In the genomic region with DNA sequence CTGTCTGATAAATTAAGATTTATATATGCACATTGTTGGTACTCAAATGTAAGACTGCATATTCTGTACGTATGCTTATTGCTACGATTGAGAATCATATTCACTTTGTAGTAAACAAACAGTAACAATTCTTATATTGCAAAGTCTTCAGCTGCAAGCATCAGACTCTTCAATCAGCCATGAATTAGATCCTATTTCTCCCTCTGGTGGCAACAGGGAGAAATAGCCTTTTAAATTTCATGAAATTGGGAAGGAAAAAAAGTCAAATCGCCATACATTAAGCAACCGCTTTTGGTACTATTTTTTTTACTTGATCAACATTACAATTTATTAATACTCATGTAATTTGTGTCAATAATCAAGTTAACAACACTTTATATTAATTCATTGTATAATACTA, we compare ENCODE assay signal across 21 mouse cellular contexts. TPM values are rescaled to one million over a fixed set of nuclear protein-coding genes. Genes with fewer than 3 reads are reported as not detected.
DNase-seq lines count a peak whose midpoint lies in the region; ATAC-seq and TF ChIP-seq lines count a peak whose summit lies in the region.
"Had no signal": no experiment of that assay in that cellular context is flagged by ENCODE, and none has a peak within 500 bp of the region (broad histone marks: within the 10 kb centered on the region; RNA-seq: fewer than 3 reads in every experiment).

No protein-coding gene starts in this region.

- ATAC-seq in heart, postnatal 0 days (ENCODE audit: insufficient read depth, low read depth): no peak
- no peak for ATAC-seq in lung, embryonic 14.5 days (ENCODE audit: insufficient read depth)

- intact Hi-C loops in heart, postnatal 36 days (cut with DNase I): loop anchor here (10.0 kb wide), 1 partner anchor 1663 kb away; no protein-coding TSS in a partner anchor

- TF ChIP-seq POLR2A in MEL (IDR thresholded peaks at IDR 0.05; ENCODE audit: control insufficient read depth in 1 of 2, insufficient read depth in 1 of 2, low read depth in 1 of 2, low read length in 2 of 2, poor library complexity in 1 of 2): no peak
- TF ChIP-seq POLR2A in brain, embryonic 14.5 days (IDR thresholded peaks at IDR 0.05; ENCODE audit: borderline replicate concordance, extremely low read depth, insufficient read depth, insufficient read length, poor library complexity, severe bottlenecking): no peak

- no peak overlapping the region for H3K4me3 ChIP-seq in heart, postnatal 0 days (ENCODE audit: low read depth, low read length)
- H3K4me3 ChIP-seq in lung, embryonic 14.5 days (ENCODE audit: low read depth, low read length): no peak overlapping the region
- H3K4me3 ChIP-seq in MEL (ENCODE audit: control insufficient read depth in 1 of 2, insufficient read depth in 1 of 2, low read depth in 2 of 2, low read length in 2 of 2): no peak overlapping the region
- H3K4me3 ChIP-seq: embryonic facial prominence, embryonic 13.5 days; hindbrain, embryonic 10.5 days; kidney, embryonic 15.5 days had no signal

- H3K9ac ChIP-seq in heart, postnatal 0 days (replicated peaks; ENCODE audit: low read depth, low read length): no peak overlapping the region
- no peak overlapping the region for H3K9ac ChIP-seq in lung, embryonic 14.5 days
- H3K9ac ChIP-seq in MEL (ENCODE audit: control insufficient read depth, low read depth, low read length, poor library complexity, severe bottlenecking): no peak overlapping the region
- H3K9ac ChIP-seq: embryonic facial prominence, embryonic 13.5 days; kidney, embryonic 15.5 days had no signal

- no peak overlapping the region for H3K27ac ChIP-seq in heart, postnatal 0 days (ENCODE audit: low read depth)
- H3K27ac ChIP-seq in lung, embryonic 14.5 days (ENCODE audit: low read depth): no peak overlapping the region
- no peak overlapping the region for H3K27ac ChIP-seq in MEL (ENCODE audit: control insufficient read depth, low read depth, low read length)
- H3K27ac ChIP-seq: embryonic facial prominence, embryonic 13.5 days; hindbrain, embryonic 10.5 days; kidney, embryonic 15.5 days had no signal

- H3K27me3 ChIP-seq in heart, postnatal 0 days (ENCODE audit: control insufficient read depth, insufficient read depth, low read length): no peaks in the 10 kb centered on the region
- H3K27me3 ChIP-seq in lung, embryonic 14.5 days (ENCODE audit: insufficient read depth, low read length): no peaks in the 10 kb centered on the region
- no peaks in the 10 kb centered on the region for H3K27me3 ChIP-seq in MEL (ENCODE audit: control insufficient read depth in 1 of 2, insufficient read depth in 2 of 2, low read length in 2 of 2)
- H3K27me3 ChIP-seq: embryonic facial prominence, embryonic 13.5 days; kidney, embryonic 15.5 days had no signal

- peak; percentile 32 for TF ChIP-seq CTCF in heart, postnatal 0 days (IDR thresholded peaks at IDR 0.05; ENCODE audit: low read depth)
- TF ChIP-seq CTCF in lung, embryonic 14.5 days (IDR thresholded peaks at IDR 0.05; ENCODE audit: low read depth): peak; percentile 30
- no peak; a peak in 1 of 6 replicates for TF ChIP-seq CTCF in MEL (IDR thresholded peaks at IDR 0.05 in 2 of 3, conservative IDR thresholded peaks at IDR 0.05 in 1 of 3; ENCODE audit: control insufficient read depth in 1 of 3, insufficient read depth in 1 of 3, low read depth in 2 of 3, low read length in 3 of 3, poor library complexity in 1 of 3, severe bottlenecking in 1 of 3)
- 0 out of 2 replicates have a peak, but pooled peaks have one; percentile 5 for TF ChIP-seq CTCF in brain, embryonic 14.5 days (IDR thresholded peaks at IDR 0.05; ENCODE audit: borderline replicate concordance, extremely low read depth, insufficient read depth, insufficient read length)

- H3K4me2 ChIP-seq in heart, postnatal 0 days (ENCODE audit: low read depth, low read length): no peak overlapping the region
- H3K4me2 ChIP-seq in lung, embryonic 14.5 days: no peak overlapping the region
- H3K4me2 ChIP-seq: embryonic facial prominence, embryonic 13.5 days; kidney, embryonic 15.5 days had no signal

- no peaks in the 10 kb centered on the region for H3K4me1 ChIP-seq in heart, postnatal 0 days (ENCODE audit: control insufficient read depth, insufficient read depth)
- H3K4me1 ChIP-seq in lung, embryonic 14.5 days (ENCODE audit: insufficient read depth): no peaks in the 10 kb centered on the region
- no peaks in the 10 kb centered on the region for H3K4me1 ChIP-seq in MEL (ENCODE audit: control insufficient read depth in 1 of 2, insufficient read depth in 2 of 2, low read length in 2 of 2)
- H3K4me1 ChIP-seq: embryonic facial prominence, embryonic 13.5 days; kidney, embryonic 15.5 days had no signal

- H3K9me3 ChIP-seq in heart, postnatal 0 days (replicated peaks; ENCODE audit: control insufficient read depth, low read length): no peaks in the 10 kb centered on the region
- H3K9me3 ChIP-seq in lung, embryonic 14.5 days (ENCODE audit: low read depth, low read length): no peaks in the 10 kb centered on the region
- H3K9me3 ChIP-seq in MEL (replicated peaks; ENCODE audit: insufficient read depth, low read length): no peaks in the 10 kb centered on the region
- H3K9me3 ChIP-seq: embryonic facial prominence, embryonic 13.5 days; kidney, embryonic 15.5 days had no signal

- H3K79me2 ChIP-seq in MEL (ENCODE audit: control insufficient read depth, insufficient read depth, low read length, poor library complexity): no peaks in the 10 kb centered on the region

- TF ChIP-seq EP300 in heart, postnatal 0 days (IDR thresholded peaks at IDR 0.05; ENCODE audit: low read depth): no peak
- TF ChIP-seq EP300 in MEL (IDR thresholded peaks at IDR 0.05; ENCODE audit: low read depth in 1 of 2, low read length in 2 of 2): no peak

- no peaks in the 10 kb centered on the region for H3K36me3 ChIP-seq in heart, postnatal 0 days (replicated peaks; ENCODE audit: control insufficient read depth, insufficient read depth, low read length)
- H3K36me3 ChIP-seq in lung, embryonic 14.5 days (ENCODE audit: insufficient read depth): no peaks in the 10 kb centered on the region
- H3K36me3 ChIP-seq in MEL (ENCODE audit: control insufficient read depth in 1 of 2, insufficient read depth in 2 of 2, low read length in 2 of 2): no peaks in the 10 kb centered on the region
- H3K36me3 ChIP-seq: embryonic facial prominence, embryonic 13.5 days; hindbrain, embryonic 10.5 days; kidney, embryonic 15.5 days had no signal

- no peak; the same call in 1 of the 2 replicates for TF ChIP-seq RAD21 in MEL (IDR thresholded peaks at IDR 0.05; ENCODE audit: low read depth, low read length)

- DNase-seq in heart, postnatal 0 days (ENCODE audit: low spot score): no peak
- DNase-seq in heart, postnatal 36 days: no peak
- DNase-seq in lung, embryonic 14.5 days: peak; percentile 37
- DNase-seq in lung, postnatal 36 days: no peak
- no peak for DNase-seq in MEL (ENCODE audit: low read depth, low spot score)
- peak; percentile 37 for DNase-seq in brain, embryonic 14.5 days (ENCODE audit: low read depth)
- DNase-seq in ovary, postnatal 36 days (ENCODE audit: low spot score): no peak
- no peak for DNase-seq in ovary, postnatal 14 days (ENCODE audit: low spot score)
- DNase-seq: cerebellum, adult 8-10 months; gastrocnemius, postnatal 10 days; heart, adult 18-20 months; left cerebral cortex, postnatal 4 days; liver; thymus, adult 18-20 months; thymus, postnatal 4 days had no signal

- WGBS in heart, postnatal 0 days: 30% methylated on average over 4 of the region's 4 CpGs
- 44% methylated on average over 4 of the region's 4 CpGs for WGBS in lung, embryonic 14.5 days

TF ChIP-seq in MEL, 35 proteins besides CTCF, POLR2A, EP300 and RAD21:
- TF ChIP-seq TCF12 (IDR thresholded peaks at IDR 0.05; ENCODE audit: low read depth, low read length) (no peak), SIN3A (IDR thresholded peaks at IDR 0.05; ENCODE audit: low read length) (no peak), MAFK (IDR thresholded peaks at IDR 0.05; ENCODE audit: borderline replicate concordance, low read depth, low read length) (no peak), JUND (IDR thresholded peaks at IDR 0.05; ENCODE audit: low read depth, low read length) (no peak), ZMIZ1 (IDR thresholded peaks at IDR 0.05; ENCODE audit: low read depth, low read length) (no peak), SMC3 (IDR thresholded peaks at IDR 0.05; ENCODE audit: low read depth, low read length) (peak; percentile 28; the same call in 1 of the 2 replicates), TBP (IDR thresholded peaks at IDR 0.05; ENCODE audit: low read depth, low read length) (no peak)

RNA-seq across cellular contexts. Expression of a gene that starts 11.5 kb away (rescaled TPM):
- total RNA-seq in heart, postnatal 0 days (2014; rRNA removed; ENCODE audit: low replicate concordance): 0.46 and 0.85 TPM in 2 replicates
- polyA plus RNA-seq in heart, postnatal 0 days (2015; fragmentation: Nextera tagmentation; extraction: Ambion mirVana): 0.23 and 0.33 TPM in 2 replicates
- not detected for total RNA-seq in heart, postnatal 36 days (2021)
- 2.1 and 2.5 TPM in 2 replicates for polyA plus RNA-seq in lung, embryonic 14.5 days (2014; fragmentation: Nextera tagmentation; extraction: Ambion mirVana)
- not detected in 2 replicates for total RNA-seq in MEL (2012; rRNA removed)
- not detected for polyA plus RNA-seq in MEL (2012; ENCODE audit: insufficient read depth in 1 of 2, insufficient read length in 2 of 2, low read depth in 1 of 2, low replicate concordance in 2 of 2, missing spikeins in 1 of 2)
- polyA plus RNA-seq in brain, embryonic 14.5 days (2012; rRNA removed): 71.9 and 93.0 TPM in 2 replicates
- total RNA-seq: common myeloid progenitor, adult 5-6 weeks; heart, adult 18-20 months; megakaryocyte-erythroid progenitor cell, adult 5-6 weeks; monocyte, adult 5-6 weeks had no signal

RNA-seq across cellular contexts. Expression of a gene that starts 31.6 kb away (rescaled TPM):
- total RNA-seq in heart, postnatal 0 days (2014; rRNA removed; ENCODE audit: low replicate concordance): 0.88 and 8.1 TPM in 2 replicates
- polyA plus RNA-seq in heart, postnatal 0 days (2015; fragmentation: Nextera tagmentation; extraction: Ambion mirVana): 1.4 TPM in 2 replicates
- total RNA-seq in heart, postnatal 36 days (2021): under 1 TPM; 0.14 to 0.33 TPM
- 4.6 and 5.1 TPM in 2 replicates for polyA plus RNA-seq in lung, embryonic 14.5 days (2014; fragmentation: Nextera tagmentation; extraction: Ambion mirVana)
- total RNA-seq in MEL (2012; rRNA removed): not detected in 2 replicates
- not detected for polyA plus RNA-seq in MEL (2012; ENCODE audit: insufficient read depth in 1 of 2, insufficient read length in 2 of 2, low read depth in 1 of 2, low replicate concordance in 2 of 2, missing spikeins in 1 of 2)
- 17.2 and 23.3 TPM in 2 replicates for polyA plus RNA-seq in brain, embryonic 14.5 days (2012; rRNA removed)
- total RNA-seq: monocyte, adult 5-6 weeks had no signal

RNA-seq across cellular contexts. Expression of a gene that starts 41.9 kb away (rescaled TPM):
- total RNA-seq in heart, postnatal 0 days (2014; rRNA removed; ENCODE audit: low replicate concordance): 21.0 and 22.3 TPM in 2 replicates
- 23.5 and 26.0 TPM in 2 replicates for polyA plus RNA-seq in heart, postnatal 0 days (2015; fragmentation: Nextera tagmentation; extraction: Ambion mirVana)
- total RNA-seq in heart, postnatal 36 days (2021): 1 to 10 TPM; 4.1 to 4.8 TPM
- 77.9 and 78.8 TPM in 2 replicates for polyA plus RNA-seq in lung, embryonic 14.5 days (2014; fragmentation: Nextera tagmentation; extraction: Ambion mirVana)
- not detected in 2 replicates for total RNA-seq in MEL (2012; rRNA removed)
- polyA plus RNA-seq in MEL (2012; ENCODE audit: insufficient read depth in 1 of 2, insufficient read length in 2 of 2, low read depth in 1 of 2, low replicate concordance in 2 of 2, missing spikeins in 1 of 2): not detected
- polyA plus RNA-seq in brain, embryonic 14.5 days (2012; rRNA removed): 461 and 473 TPM in 2 replicates
- total RNA-seq: common myeloid progenitor, adult 5-6 weeks; monocyte, adult 5-6 weeks had no signal

Comparison
In these comparisons a context has a peak if more than half of its experiments do, and no peak if none do; other contexts are left out.
1. DNase-seq: peak in lung, embryonic 14.5 days (single experiment) and brain, embryonic 14.5 days (single experiment); none in heart, postnatal 0 days (single experiment), heart, postnatal 36 days (0 of 2), lung, postnatal 36 days (single experiment), MEL (single experiment), ovary, postnatal 36 days (single experiment) and ovary, postnatal 14 days (single experiment).
2. CTCF ChIP-seq: peak in heart, postnatal 0 days (single experiment), lung, embryonic 14.5 days (single experiment) and brain, embryonic 14.5 days (single experiment); none in MEL (0 of 3).
3. RNA of a gene that starts 11.5 kb away (polyA plus RNA-seq): 71.9 to 93.0 TPM in brain, embryonic 14.5 days; 2.1 to 2.5 TPM in lung, embryonic 14.5 days, 0.23 to 0.33 TPM in heart, postnatal 0 days and not detected in MEL; every median in the first group is over 10 times any median in the second.
4. RNA of a gene that starts 41.9 kb away (polyA plus RNA-seq): 461 to 473 TPM in brain, embryonic 14.5 days, 77.9 to 78.8 TPM in lung, embryonic 14.5 days and 23.5 to 26.0 TPM in heart, postnatal 0 days; not detected in MEL; every median in the first group is over 10 times any median in the second.